18 mouse cellular contexts compared by ENCODE assay signal in genomic region chr5:65926666-65927065, GRCm38 (mm10). TPM values are rescaled to one million over a fixed set of nuclear protein-coding genes. Genes with fewer than 3 reads are reported as not detected.
DNase-seq lines count a peak whose midpoint lies in the region; ATAC-seq lines count a peak whose summit lies in the region.
"Had no signal": no experiment of that assay in that cellular context is flagged by ENCODE, and none has a peak within 500 bp of the region (broad histone marks: within the 10 kb centered on the region; RNA-seq: fewer than 3 reads in every experiment).

No protein-coding gene starts in this region.

- no peak overlapping the region for H3K4me3 ChIP-seq in heart, embryonic 16.5 days (ENCODE audit: low read length)
- H3K4me3 ChIP-seq in heart, embryonic 12.5 days = no peak overlapping the region
- H3K4me3 ChIP-seq: embryonic facial prominence, embryonic 10.5 days; hindbrain, embryonic 15.5 days had no signal

- H3K4me1 ChIP-seq in heart, embryonic 16.5 days (ENCODE audit: control insufficient read depth, insufficient read depth, low read length) = no peaks in the 10 kb centered on the region
- H3K4me1 ChIP-seq in heart, embryonic 12.5 days (replicated peaks) = no peaks in the 10 kb centered on the region
- H3K4me1 ChIP-seq: embryonic facial prominence, embryonic 10.5 days; hindbrain, embryonic 15.5 days had no signal

- no peaks in the 10 kb centered on the region for H3K9me3 ChIP-seq in heart, embryonic 16.5 days (replicated peaks; ENCODE audit: control insufficient read depth, low read length)
- no peaks in the 10 kb centered on the region for H3K9me3 ChIP-seq in heart, embryonic 12.5 days (replicated peaks)
- H3K9me3 ChIP-seq: embryonic facial prominence, embryonic 10.5 days; G1E; hindbrain, embryonic 15.5 days had no signal

- 85% methylated on average over 6 of the region's 6 CpGs for WGBS in heart, embryonic 16.5 days
- WGBS in heart, embryonic 12.5 days = 77% methylated on average over 6 of the region's 6 CpGs

- H3K9ac ChIP-seq in heart, embryonic 16.5 days (ENCODE audit: low read length) = no peak overlapping the region
- H3K9ac ChIP-seq in heart, embryonic 12.5 days = no peak overlapping the region
- H3K9ac ChIP-seq: hindbrain, embryonic 15.5 days had no signal

- no peak for ATAC-seq in heart, embryonic 16.5 days (replicated peaks; ENCODE audit: extremely low read depth, insufficient read depth, low FRiP score)
- ATAC-seq in heart, embryonic 12.5 days (ENCODE audit: insufficient number of reproducible peaks, low FRiP score) = no peak
- no peak for ATAC-seq in megakaryocyte, adult 5-6 weeks (ENCODE audit: poor library complexity, severe bottlenecking)
- ATAC-seq: CD4-positive, CD25-positive, alpha-beta regulatory T cell, adult 4 months; forebrain, embryonic 14.5 days had no signal

- 0 out of 2 replicates have a peak overlapping the region, but pooled peaks have one; percentile 16 for H3K27ac ChIP-seq in heart, embryonic 16.5 days (ENCODE audit: low read length)
- H3K27ac ChIP-seq in heart, embryonic 12.5 days (ENCODE audit: poor library complexity, severe bottlenecking) = no peak overlapping the region
- H3K27ac ChIP-seq: embryonic facial prominence, embryonic 10.5 days; hindbrain, embryonic 15.5 days had no signal

- H3K36me3 ChIP-seq in heart, embryonic 16.5 days (ENCODE audit: control insufficient read depth, insufficient read depth) = no peaks in the 10 kb centered on the region
- no peaks in the 10 kb centered on the region for H3K36me3 ChIP-seq in heart, embryonic 12.5 days
- H3K36me3 ChIP-seq: embryonic facial prominence, embryonic 10.5 days; G1E; hindbrain, embryonic 15.5 days had no signal

- no peak overlapping the region for H3K4me2 ChIP-seq in heart, embryonic 16.5 days (ENCODE audit: low read depth, low read length)
- no peak overlapping the region for H3K4me2 ChIP-seq in heart, embryonic 12.5 days
- H3K4me2 ChIP-seq: hindbrain, embryonic 15.5 days had no signal

- H3K27me3 ChIP-seq in heart, embryonic 16.5 days (ENCODE audit: control insufficient read depth, insufficient read depth, low read length) = no peaks in the 10 kb centered on the region
- H3K27me3 ChIP-seq in heart, embryonic 12.5 days (replicated peaks) = no peaks in the 10 kb centered on the region
- H3K27me3 ChIP-seq: hindbrain, embryonic 15.5 days had no signal

- peak; percentile 59 to 65 for DNase-seq in spleen, postnatal 36 days (ENCODE audit: low spot score in 2 of 2)
- no peak for DNase-seq in spleen, postnatal 14 days (ENCODE audit: low spot score in 2 of 2)
- peak; percentile 75 for DNase-seq in thymus, postnatal 25 days
- DNase-seq in cerebellum, adult 9-11 months = no peak
- DNase-seq: adrenal gland, adult 8-10 months; cerebellum, adult 11-12 months; cerebellum, adult 9-10 months; gastrocnemius, postnatal 36 days; heart, adult 11 months had no signal

RNA-seq across cellular contexts. Expression of gene Chrna9, which starts 8.1 kb away (rescaled TPM):
- 3.3 and 7.6 TPM in 2 replicates for polyA plus RNA-seq in heart, embryonic 16.5 days (2015; fragmentation: Nextera tagmentation; extraction: Ambion mirVana)
- polyA plus RNA-seq in heart, embryonic 12.5 days (2016; fragmentation: Nextera tagmentation; extraction: Ambion mirVana) = 0.26 TPM in 1 of 2 replicates, not detected in the other
- total RNA-seq in megakaryocyte, adult 5-6 weeks (2015) = not detected in 2 replicates
- total RNA-seq in megakaryocyte, adult 5-6 weeks (2017) = not detected in 2 replicates
- total RNA-seq: adrenal gland, adult 8-10 months had no signal
- polyA plus RNA-seq: forebrain, embryonic 14.5 days; G1E; heart, embryonic 14.5 days; hindbrain, embryonic 15.5 days had no signal

Comparison
In these comparisons a context has a peak if more than half of its experiments do, and no peak if none do; other contexts are left out.
1. DNase-seq: peak in spleen, postnatal 36 days (2 of 2) and thymus, postnatal 25 days (single experiment); none in spleen, postnatal 14 days (0 of 2) and cerebellum, adult 9-11 months (single experiment).